Mouse (Mus musculus): Measurements from ENCODE around the gene Ptpn3. TPM values are rescaled to one million over a fixed set of nuclear protein-coding genes. Genes with fewer than 3 reads are reported as not detected.

Gene Ptpn3
- polyA plus RNA-seq, 1 experiment from 2014 or later = 4.4 TPM

GRCm38 (mm10) chr4:57171817-57172216 lies 129.8 kb downstream of the Ptpn3 start:
- no peaks in the 10 kb centered on the region for H3K27me3 ChIP-seq (ENCODE audit: insufficient read depth, low read length)
- H3K36me3 ChIP-seq (ENCODE audit: insufficient read depth) = no peaks in the 10 kb centered on the region
- H3K4me2 ChIP-seq = no peak overlapping the region
- no peaks in the 10 kb centered on the region for H3K4me1 ChIP-seq (ENCODE audit: insufficient read depth)
- no peak for TF ChIP-seq CTCF (IDR thresholded peaks at IDR 0.05; ENCODE audit: low read depth)
- no peak overlapping the region for H3K27ac ChIP-seq (ENCODE audit: low read depth)
- DNase-seq (peak; percentile 75), ATAC-seq (ENCODE audit: insufficient read depth) (no peak)
- H3K9me3 ChIP-seq (ENCODE audit: low read depth, low read length) = no peaks in the 10 kb centered on the region
- H3K4me3 ChIP-seq (ENCODE audit: low read depth, low read length) = no peak overlapping the region
- 49% methylated on average over 5 of the region's 5 CpGs for WGBS
- no peak overlapping the region for H3K9ac ChIP-seq

- no peaks in the 10 kb centered on the region for H3K36me3 ChIP-seq (ENCODE audit: insufficient read depth)
- no peaks in the 10 kb centered on the region for H3K9me3 ChIP-seq (ENCODE audit: low read depth, low read length)
- no peak for TF ChIP-seq CTCF (IDR thresholded peaks at IDR 0.05; ENCODE audit: low read depth)
- no peaks in the 10 kb centered on the region for H3K27me3 ChIP-seq (ENCODE audit: insufficient read depth, low read length)
- H3K4me3 ChIP-seq (ENCODE audit: low read depth, low read length) = no peak overlapping the region
- no peak overlapping the region for H3K4me2 ChIP-seq
- WGBS = 64% methylated on average over 3 of the region's 3 CpGs
- no peak overlapping the region for H3K9ac ChIP-seq
- no peak overlapping the region for H3K27ac ChIP-seq (ENCODE audit: low read depth)
- DNase-seq (no peak), ATAC-seq (ENCODE audit: insufficient read depth) (no peak)
- 0 out of 2 replicates have a peak, but pooled peaks cover 3% of the 10 kb centered on the region for H3K4me1 ChIP-seq (ENCODE audit: insufficient read depth)
Observed at GRCm38 (mm10) chr4:57168680-57169079, 133.0 kb downstream of the Ptpn3 start.

GRCm38 (mm10) chr4:57168277-57168676 lies 133.4 kb downstream of the Ptpn3 start:
- Histone ChIP-seq H3K36me3 (ENCODE audit: insufficient read depth) (no peaks in the 10 kb centered on the region), H3K27me3 (ENCODE audit: insufficient read depth, low read length) (no peaks in the 10 kb centered on the region), H3K4me1 (ENCODE audit: insufficient read depth) (0 out of 2 replicates have a peak, but pooled peaks cover 3% of the 10 kb centered on the region), H3K4me2 (no peak overlapping the region), H3K27ac (ENCODE audit: low read depth) (no peak overlapping the region), H3K9ac (no peak overlapping the region), H3K4me3 (ENCODE audit: low read depth, low read length) (no peak overlapping the region), H3K9me3 (ENCODE audit: low read depth, low read length) (no peaks in the 10 kb centered on the region)
- ATAC-seq (ENCODE audit: insufficient read depth) = no peak
- no peak for TF ChIP-seq CTCF (IDR thresholded peaks at IDR 0.05; ENCODE audit: low read depth)
- no peak for DNase-seq
- 39% methylated on average over 1 of the region's 1 CpGs for WGBS

- no peaks in the 10 kb centered on the region for H3K9me3 ChIP-seq (ENCODE audit: low read depth, low read length)
- peak overlapping the region; percentile 61; the same call in 1 of the 2 replicates for H3K27ac ChIP-seq (ENCODE audit: low read depth)
- no peak overlapping the region for H3K4me2 ChIP-seq
- H3K4me3 ChIP-seq (ENCODE audit: low read depth, low read length) = no peak overlapping the region
- H3K9ac ChIP-seq = no peak overlapping the region
- peak; percentile 73 for DNase-seq
- 45% methylated on average over 12 of the region's 12 CpGs for WGBS
- ATAC-seq (ENCODE audit: insufficient read depth) = peak; percentile 73
- no peaks in the 10 kb centered on the region for H3K27me3 ChIP-seq (ENCODE audit: insufficient read depth, low read length)
- TF ChIP-seq CTCF (IDR thresholded peaks at IDR 0.05; ENCODE audit: low read depth) = peak; percentile 46
- H3K4me1 ChIP-seq (ENCODE audit: insufficient read depth) = 0 out of 2 replicates have a peak, but pooled peaks cover 3% of the 10 kb centered on the region
- no peaks in the 10 kb centered on the region for H3K36me3 ChIP-seq (ENCODE audit: insufficient read depth)
Observed at GRCm38 (mm10) chr4:57166922-57167870, 134.4 kb downstream of the Ptpn3 start.

- no peaks in the 10 kb centered on the region for H3K27me3 ChIP-seq (ENCODE audit: insufficient read depth, low read length)
- H3K4me2 ChIP-seq = no peak overlapping the region
- 42% methylated on average over 3 of the region's 3 CpGs for WGBS
- H3K36me3 ChIP-seq (ENCODE audit: insufficient read depth) = no peaks in the 10 kb centered on the region
- DNase-seq (no peak), ATAC-seq (ENCODE audit: insufficient read depth) (no peak)
- H3K4me1 ChIP-seq (ENCODE audit: insufficient read depth) = 0 out of 2 replicates have a peak, but pooled peaks cover 3% of the 10 kb centered on the region
- no peak overlapping the region for H3K9ac ChIP-seq
- no peak for TF ChIP-seq CTCF (IDR thresholded peaks at IDR 0.05; ENCODE audit: low read depth)
- no peak overlapping the region for H3K27ac ChIP-seq (ENCODE audit: low read depth)
- no peaks in the 10 kb centered on the region for H3K9me3 ChIP-seq (ENCODE audit: low read depth, low read length)
- no peak overlapping the region for H3K4me3 ChIP-seq (ENCODE audit: low read depth, low read length)
Observed at GRCm38 (mm10) chr4:57165654-57166053, 136.0 kb downstream of the Ptpn3 start.

- 77% methylated on average over 9 of the region's 9 CpGs for WGBS
- DNase-seq (no peak), ATAC-seq (ENCODE audit: insufficient read depth) (no peak)
- H3K4me1 ChIP-seq (ENCODE audit: insufficient read depth) = 0 out of 2 replicates have a peak, but pooled peaks cover 3% of the 10 kb centered on the region
- TF ChIP-seq CTCF (IDR thresholded peaks at IDR 0.05; ENCODE audit: low read depth) = no peak
- no peaks in the 10 kb centered on the region for H3K27me3 ChIP-seq (ENCODE audit: insufficient read depth, low read length)
- H3K36me3 ChIP-seq (ENCODE audit: insufficient read depth) = no peaks in the 10 kb centered on the region
- H3K9me3 ChIP-seq (ENCODE audit: low read depth, low read length) = no peaks in the 10 kb centered on the region
- no peak overlapping the region for H3K9ac ChIP-seq
- no peak overlapping the region for H3K4me2 ChIP-seq
- no peak overlapping the region for H3K4me3 ChIP-seq (ENCODE audit: low read depth, low read length)
- no peak overlapping the region for H3K27ac ChIP-seq (ENCODE audit: low read depth)
Observed at GRCm38 (mm10) chr4:57164578-57165210, 136.9 kb downstream of the Ptpn3 start.

All from lung, embryonic 14.5 days (tissue).